Mouse (Mus musculus) induced T-regulatory cell, adult 2 months (primary cell): ENCODE data around the gene Zranb3.
A peak's percentile ranks its signal among the peaks of the same experiment; 100 is the strongest.

ENCODE experiments used
- DNase-seq: peaks from one replicate; pipeline ENCODE4 v3.0.0-alpha.2; 2012; ENCODE audit warnings: low read depth

The Zranb3 gene

GRCm38 (mm10) chr1:127989876-127990731 is 112.7 kb downstream of the Zranb3 start:
- no peak for DNase-seq

- no peak for DNase-seq
Observed at GRCm38 (mm10) chr1:127989387-127989786, 113.5 kb downstream of the Zranb3 start.

GRCm38 (mm10) chr1:127988246-127988645 is 114.6 kb downstream of the Zranb3 start:
- no peak for DNase-seq

GRCm38 (mm10) chr1:127985391-127985790 is 117.5 kb downstream of the Zranb3 start:
- no peak for DNase-seq

- no peak for DNase-seq
Observed at GRCm38 (mm10) chr1:127983274-127983993, 119.4 kb downstream of the Zranb3 start.

GRCm38 (mm10) chr1:127982268-127982667 is 120.6 kb downstream of the Zranb3 start:
- peak; percentile 9 for DNase-seq

GRCm38 (mm10) chr1:127980911-127981559 is 121.8 kb downstream of the Zranb3 start:
- no peak for DNase-seq

GRCm38 (mm10) chr1:127978125-127978524 is 124.7 kb downstream of the Zranb3 start:
- no peak for DNase-seq

GRCm38 (mm10) chr1:127976106-127976505 is 126.7 kb downstream of the Zranb3 start:
- no peak for DNase-seq

- DNase-seq = peak; percentile 29
Observed at GRCm38 (mm10) chr1:127975676-127976075, 127.2 kb downstream of the Zranb3 start.

GRCm38 (mm10) chr1:127974082-127974481 is 128.8 kb downstream of the Zranb3 start:
- no peak for DNase-seq

GRCm38 (mm10) chr1:127970870-127971269 is 132.0 kb downstream of the Zranb3 start:
- no peak for DNase-seq

- no peak for DNase-seq
Observed at GRCm38 (mm10) chr1:127963326-127963725, 139.5 kb downstream of the Zranb3 start.

GRCm38 (mm10) chr1:127961140-127961539 is 141.7 kb downstream of the Zranb3 start:
- DNase-seq = no peak

- DNase-seq = no peak
Observed at GRCm38 (mm10) chr1:127959312-127959718, 143.5 kb downstream of the Zranb3 start.

- no peak for DNase-seq
Observed at GRCm38 (mm10) chr1:127958801-127959200, 144.0 kb downstream of the Zranb3 start.

GRCm38 (mm10) chr1:127956524-127956923 is 146.3 kb downstream of the Zranb3 start:
- no peak for DNase-seq

GRCm38 (mm10) chr1:127954800-127955199 is 148.0 kb downstream of the Zranb3 start:
- DNase-seq = peak; percentile 18

- DNase-seq = peak; percentile 71
Observed at GRCm38 (mm10) chr1:127954198-127954597, 148.6 kb downstream of the Zranb3 start.

- DNase-seq = no peak
Observed at GRCm38 (mm10) chr1:127952276-127952675, 150.6 kb downstream of the Zranb3 start.

GRCm38 (mm10) chr1:127948748-127949147 is 154.1 kb downstream of the Zranb3 start:
- DNase-seq = no peak

- no peak for DNase-seq
Observed at GRCm38 (mm10) chr1:127946615-127947249, 156.1 kb downstream of the Zranb3 start.
